Mouse (Mus musculus): Measurements from ENCODE around the gene Rnf113a2. TPM values are rescaled to one million over a fixed set of nuclear protein-coding genes. Genes with fewer than 3 reads are reported as not detected.

Rnf113a2 gene
- polyA plus RNA-seq, 1 experiment, result 17.8 TPM

GRCm38 (mm10) chr12:84447386-84447785, 30.4 kb downstream of the Rnf113a2 start:
- Histone ChIP-seq H3K27ac (ENCODE audit: control insufficient read depth, insufficient read depth, low read depth, low read length) (no peak overlapping the region), H3K4me1 (ENCODE audit: control insufficient read depth, insufficient read depth, low read length) (peaks cover 4% of the 10 kb centered on the region), H3K4me3 (ENCODE audit: control insufficient read depth, low read depth, low read length) (no peak overlapping the region), H3K36me3 (ENCODE audit: control insufficient read depth, insufficient read depth, low read length) (no peaks in the 10 kb centered on the region; the same call in 1 of the 2 replicates), H3K27me3 (ENCODE audit: control insufficient read depth, insufficient read depth, low read length) (no peaks in the 10 kb centered on the region)
- TF ChIP-seq POLR2A (IDR thresholded peaks at IDR 0.05; ENCODE audit: control insufficient read depth, low read depth, low read length), result no peak
- TF ChIP-seq CTCF (IDR thresholded peaks at IDR 0.05; ENCODE audit: control insufficient read depth, insufficient read depth, insufficient replicate concordance, low read depth, low read length), result no peak

- TF ChIP-seq POLR2A (IDR thresholded peaks at IDR 0.05; ENCODE audit: control insufficient read depth, low read depth, low read length) (no peak), CTCF (IDR thresholded peaks at IDR 0.05; ENCODE audit: control insufficient read depth, insufficient read depth, insufficient replicate concordance, low read depth, low read length) (no peak)
- no peaks in the 10 kb centered on the region; the same call in 1 of the 2 replicates for H3K36me3 ChIP-seq (ENCODE audit: control insufficient read depth, insufficient read depth, low read length)
- H3K27ac ChIP-seq (ENCODE audit: control insufficient read depth, insufficient read depth, low read depth, low read length), result no peak overlapping the region
- no peak overlapping the region for H3K4me3 ChIP-seq (ENCODE audit: control insufficient read depth, low read depth, low read length)
- H3K27me3 ChIP-seq (ENCODE audit: control insufficient read depth, insufficient read depth, low read length), result no peaks in the 10 kb centered on the region
- peaks cover 4% of the 10 kb centered on the region for H3K4me1 ChIP-seq (ENCODE audit: control insufficient read depth, insufficient read depth, low read length)
Observed at GRCm38 (mm10) chr12:84448181-84448580, 31.2 kb downstream of the Rnf113a2 start.

- TF ChIP-seq POLR2A (IDR thresholded peaks at IDR 0.05; ENCODE audit: control insufficient read depth, low read depth, low read length) (no peak), CTCF (IDR thresholded peaks at IDR 0.05; ENCODE audit: control insufficient read depth, insufficient read depth, insufficient replicate concordance, low read depth, low read length) (no peak)
- Histone ChIP-seq H3K27ac (ENCODE audit: control insufficient read depth, insufficient read depth, low read depth, low read length) (no peak overlapping the region), H3K4me3 (ENCODE audit: control insufficient read depth, low read depth, low read length) (peak overlapping the region; percentile 93), H3K27me3 (ENCODE audit: control insufficient read depth, insufficient read depth, low read length) (no peaks in the 10 kb centered on the region), H3K36me3 (ENCODE audit: control insufficient read depth, insufficient read depth, low read length) (no peaks in the 10 kb centered on the region), H3K4me1 (ENCODE audit: control insufficient read depth, insufficient read depth, low read length) (peaks cover 4% of the 10 kb centered on the region)
Observed at GRCm38 (mm10) chr12:84449887-84450286, 32.9 kb downstream of the Rnf113a2 start.

GRCm38 (mm10) chr12:84450351-84450717, 33.3 kb downstream of the Rnf113a2 start:
- Histone ChIP-seq H3K4me3 (ENCODE audit: control insufficient read depth, low read depth, low read length) (peak overlapping the region; percentile 93), H3K36me3 (ENCODE audit: control insufficient read depth, insufficient read depth, low read length) (no peaks in the 10 kb centered on the region), H3K4me1 (ENCODE audit: control insufficient read depth, insufficient read depth, low read length) (peaks cover 4% of the 10 kb centered on the region), H3K27me3 (ENCODE audit: control insufficient read depth, insufficient read depth, low read length) (no peaks in the 10 kb centered on the region), H3K27ac (ENCODE audit: control insufficient read depth, insufficient read depth, low read depth, low read length) (peak overlapping the region; percentile 91)
- TF ChIP-seq POLR2A (IDR thresholded peaks at IDR 0.05; ENCODE audit: control insufficient read depth, low read depth, low read length) (no peak), CTCF (IDR thresholded peaks at IDR 0.05; ENCODE audit: control insufficient read depth, insufficient read depth, insufficient replicate concordance, low read depth, low read length) (no peak)

GRCm38 (mm10) chr12:84450718-84451646, 34.0 kb downstream of the Rnf113a2 start, which contains the start of the genes Aldh6a1 and Lin52:
Gene Aldh6a1, minus strand, starts transcription at chr12:84451004.
Gene Lin52, plus strand, starts transcription at chr12:84451422.
- H3K27ac ChIP-seq (ENCODE audit: control insufficient read depth, insufficient read depth, low read depth, low read length), result peak within 1 kb of the TSS; percentile 91
- peak; percentile 20; the same call in 1 of the 2 replicates for TF ChIP-seq CTCF (IDR thresholded peaks at IDR 0.05; ENCODE audit: control insufficient read depth, insufficient read depth, insufficient replicate concordance, low read depth, low read length)
- peak; percentile 98 for TF ChIP-seq POLR2A (IDR thresholded peaks at IDR 0.05; ENCODE audit: control insufficient read depth, low read depth, low read length)
- H3K4me3 ChIP-seq (ENCODE audit: control insufficient read depth, low read depth, low read length), result peak within 1 kb of the TSS; percentile 93
- H3K4me1 ChIP-seq (ENCODE audit: control insufficient read depth, insufficient read depth, low read length), result peaks cover 4% of the 10 kb centered on the region
- H3K27me3 ChIP-seq (ENCODE audit: control insufficient read depth, insufficient read depth, low read length), result no peaks in the 10 kb centered on the region
- H3K36me3 ChIP-seq (ENCODE audit: control insufficient read depth, insufficient read depth, low read length), result no peaks in the 10 kb centered on the region

GRCm38 (mm10) chr12:84451801-84452200, 34.8 kb downstream of the Rnf113a2 start:
- Histone ChIP-seq H3K4me3 (ENCODE audit: control insufficient read depth, low read depth, low read length) (peak overlapping the region; percentile 93), H3K4me1 (ENCODE audit: control insufficient read depth, insufficient read depth, low read length) (peaks cover 4% of the 10 kb centered on the region), H3K36me3 (ENCODE audit: control insufficient read depth, insufficient read depth, low read length) (no peaks in the 10 kb centered on the region), H3K27ac (ENCODE audit: control insufficient read depth, insufficient read depth, low read depth, low read length) (peak overlapping the region; percentile 91), H3K27me3 (ENCODE audit: control insufficient read depth, insufficient read depth, low read length) (no peaks in the 10 kb centered on the region)
- TF ChIP-seq POLR2A (IDR thresholded peaks at IDR 0.05; ENCODE audit: control insufficient read depth, low read depth, low read length) (no peak), CTCF (IDR thresholded peaks at IDR 0.05; ENCODE audit: control insufficient read depth, insufficient read depth, insufficient replicate concordance, low read depth, low read length) (no peak)

GRCm38 (mm10) chr12:84456911-84457310, 39.9 kb downstream of the Rnf113a2 start:
- Histone ChIP-seq H3K4me3 (ENCODE audit: control insufficient read depth, low read depth, low read length) (no peak overlapping the region), H3K27ac (ENCODE audit: control insufficient read depth, insufficient read depth, low read depth, low read length) (no peak overlapping the region), H3K36me3 (ENCODE audit: control insufficient read depth, insufficient read depth, low read length) (peaks cover 5% of the 10 kb centered on the region), H3K4me1 (ENCODE audit: control insufficient read depth, insufficient read depth, low read length) (no peaks in the 10 kb centered on the region), H3K27me3 (ENCODE audit: control insufficient read depth, insufficient read depth, low read length) (no peaks in the 10 kb centered on the region)
- no peak for TF ChIP-seq POLR2A (IDR thresholded peaks at IDR 0.05; ENCODE audit: control insufficient read depth, low read depth, low read length)
- TF ChIP-seq CTCF (IDR thresholded peaks at IDR 0.05; ENCODE audit: control insufficient read depth, insufficient read depth, insufficient replicate concordance, low read depth, low read length), result no peak
